Mouse (Mus musculus) CD4-positive naive resting alpha-beta T cell, adult 57 days (primary cell): Measurements from ENCODE around the gene Syf2. TPM values are rescaled to one million over a fixed set of nuclear protein-coding genes. Genes with fewer than 3 reads are reported as not detected.

ENCODE experiments used
- total RNA-seq: library from RNA; stranded (reverse); gene quantifications from one replicate; pipeline ENCODE4 v1.2.4, GENCODE M21; 2023

The Syf2 gene
- total RNA-seq: 235 TPM

GRCm38 (mm10) chr4:134930684-134931481 is at the start of gene Syf2:
Syf2 (plus strand) TSS chr4:134930898.

GRCm38 (mm10) chr4:134914864-134915209 is 15.9 kb upstream of the Syf2 start, which contains the start of gene Tmem50a:
Tmem50a (minus strand) TSS chr4:134915024.

GRCm38 (mm10) chr4:134923258-134924018 is 7.3 kb upstream of the Syf2 start, which contains the start of gene Rsrp1:
Rsrp1 (plus strand) TSS chr4:134923592.

Other genes starting within 250 kb of the Syf2 start
- gene Man1c1, start 226.6 kb upstream of the Syf2 start, total RNA-seq: 9.1 TPM
- 130 TPM for gene Ldlrap1, start 162.9 kb upstream of the Syf2 start, total RNA-seq
- gene Maco1, start 77.6 kb upstream of the Syf2 start, total RNA-seq: 32.0 TPM
- not detected for gene Rhd, start 66.4 kb upstream of the Syf2 start, total RNA-seq
- 175 TPM for gene Tmem50a, start 15.9 kb upstream of the Syf2 start, total RNA-seq
- 452 TPM for gene Rsrp1, start 7.3 kb upstream of the Syf2 start, total RNA-seq
- 126 TPM for gene Runx3, start 189.8 kb downstream of the Syf2 start, total RNA-seq